Mouse (Mus musculus): Measurements from ENCODE around the gene Tmem176b. TPM values are rescaled to one million over a fixed set of nuclear protein-coding genes. Genes with fewer than 3 reads are reported as not detected.
"Not testable (repeated sequence)": the region's sequence is repeated elsewhere in the genome, so short reads cannot be mapped to it uniquely, and the experiment has no call there.

The Tmem176b gene
- 230 and 235 TPM in 2 replicates for polyA plus RNA-seq (2015; fragmentation: Nextera tagmentation; extraction: Ambion mirVana)

- H3K9ac ChIP-seq, result peak within 1 kb of the TSS; percentile 39
- H3K27me3 ChIP-seq, result no peaks in the 10 kb centered on the region
- H3K27ac ChIP-seq, result peak within 1 kb of the TSS; percentile 84
- WGBS, result 5% methylated on average over 6 of the region's 6 CpGs
- H3K4me3 ChIP-seq, result peak within 1 kb of the TSS; percentile 45
- H3K36me3 ChIP-seq, result peaks cover 37% of the 10 kb centered on the region
- no peaks in the 10 kb centered on the region for H3K9me3 ChIP-seq
- peaks cover 43% of the 10 kb centered on the region for H3K4me1 ChIP-seq
- peak within 1 kb of the TSS; percentile 64 for H3K4me2 ChIP-seq
- peak; percentile 89 for ATAC-seq (ENCODE audit: insufficient number of reproducible peaks, low FRiP score, low TSS enrichment, low read depth)
Observed at GRCm38 (mm10) chr6:48840973-48841625, at the start of gene Tmem176b. Tmem176b (minus strand) TSS chr6:48841496.

GRCm38 (mm10) chr6:48876510-48877135 lies 35.3 kb upstream of the Tmem176b start:
- ATAC-seq (ENCODE audit: insufficient number of reproducible peaks, low FRiP score, low TSS enrichment, low read depth), result no peak
- H3K4me3 ChIP-seq, result no peak overlapping the region
- H3K36me3 ChIP-seq, result no peaks in the 10 kb centered on the region
- H3K9ac ChIP-seq, result no peak overlapping the region
- H3K27me3 ChIP-seq, result no peaks in the 10 kb centered on the region
- no peak overlapping the region for H3K27ac ChIP-seq
- no peaks in the 10 kb centered on the region for H3K9me3 ChIP-seq
- no peak overlapping the region for H3K4me2 ChIP-seq
- H3K4me1 ChIP-seq, result no peaks in the 10 kb centered on the region
- 50% methylated on average over 5 of the region's 5 CpGs for WGBS

GRCm38 (mm10) chr6:48875515-48875914 lies 34.2 kb upstream of the Tmem176b start:
- 87% methylated on average over 6 of the region's 6 CpGs for WGBS
- Histone ChIP-seq H3K27me3 (no peaks in the 10 kb centered on the region), H3K9ac (no peak overlapping the region), H3K4me1 (no peaks in the 10 kb centered on the region), H3K4me3 (no peak overlapping the region), H3K4me2 (no peak overlapping the region), H3K27ac (no peak overlapping the region), H3K9me3 (no peaks in the 10 kb centered on the region), H3K36me3 (no peaks in the 10 kb centered on the region)
- no peak for ATAC-seq (ENCODE audit: insufficient number of reproducible peaks, low FRiP score, low TSS enrichment, low read depth)

DNA sequence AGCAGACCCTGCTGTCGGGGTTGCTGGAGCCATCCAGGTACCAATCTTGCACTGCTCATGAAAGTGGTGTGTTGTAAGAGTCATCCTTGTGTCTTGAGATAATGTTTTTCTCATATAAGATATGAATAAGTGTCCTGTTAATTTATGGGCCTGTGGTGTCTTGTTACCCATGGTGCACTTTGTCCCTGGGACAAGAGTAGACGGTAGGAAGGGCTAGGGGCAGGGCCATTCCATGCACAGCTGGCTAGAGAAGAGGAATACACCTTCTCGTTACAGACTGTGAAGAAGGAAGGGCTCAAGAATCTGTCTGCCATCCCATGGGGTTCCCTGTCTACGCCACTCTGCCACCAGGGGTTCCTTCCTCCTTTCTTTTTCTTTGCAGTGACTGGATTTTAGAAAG lies 33.3 kb upstream of the Tmem176b start:
- no peak for ATAC-seq (ENCODE audit: insufficient number of reproducible peaks, low FRiP score, low TSS enrichment, low read depth)
- 76% methylated on average over 4 of the region's 4 CpGs for WGBS

GRCm38 (mm10) chr6:48872596-48872995 lies 31.3 kb upstream of the Tmem176b start, which contains the start of gene Aoc1:
Aoc1 (plus strand) TSS chr6:48872896.
- 81% methylated on average over 5 of the region's 5 CpGs for WGBS
- Histone ChIP-seq H3K9ac (no peak within 1 kb of the TSS), H3K4me3 (no peak within 1 kb of the TSS)

More for the DNA sequence above, 33.3 kb upstream of the Tmem176b start:
- Histone ChIP-seq H3K27me3 (no peaks in the 10 kb centered on the region), H3K9ac (no peak overlapping the region), H3K4me3 (no peak overlapping the region), H3K9me3 (no peaks in the 10 kb centered on the region), H3K36me3 (no peaks in the 10 kb centered on the region), H3K27ac (no peak overlapping the region), H3K4me2 (no peak overlapping the region), H3K4me1 (no peaks in the 10 kb centered on the region)

DNA sequence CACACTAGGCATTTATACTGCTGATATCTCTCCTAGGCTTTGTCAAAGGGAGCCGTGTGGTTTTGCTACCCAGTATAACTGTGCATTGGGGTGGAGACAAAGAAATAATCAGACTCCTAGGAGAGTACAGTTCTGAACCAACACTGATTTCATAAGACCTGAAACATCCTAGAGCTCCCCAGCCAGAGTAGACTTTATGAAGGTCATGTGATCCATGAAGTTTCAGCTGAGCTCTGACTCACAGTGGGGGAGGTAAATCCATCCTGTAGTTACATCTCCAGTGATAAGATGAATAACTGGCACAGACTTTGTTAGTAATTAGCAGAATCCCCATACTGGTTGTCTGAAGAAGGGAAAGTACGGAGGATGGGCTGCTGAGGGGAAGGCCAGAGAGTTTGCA lies 28.5 kb upstream of the Tmem176b start:
- Histone ChIP-seq H3K9ac (no peak overlapping the region), H3K4me3 (no peak overlapping the region), H3K27ac (no peak overlapping the region), H3K4me1 (no peaks in the 10 kb centered on the region), H3K9me3 (no peaks in the 10 kb centered on the region), H3K36me3 (no peaks in the 10 kb centered on the region), H3K27me3 (no peaks in the 10 kb centered on the region), H3K4me2 (no peak overlapping the region)
- 81% methylated on average over 2 of the region's 2 CpGs for WGBS
- no peak for ATAC-seq (ENCODE audit: insufficient number of reproducible peaks, low FRiP score, low TSS enrichment, low read depth)

More at GRCm38 (mm10) chr6:48872596-48872995, 31.3 kb upstream of the Tmem176b start, which contains the start of gene Aoc1:
- Histone ChIP-seq H3K4me2 (no peak within 1 kb of the TSS), H3K27me3 (no peaks in the 10 kb centered on the region), H3K27ac (no peak within 1 kb of the TSS), H3K36me3 (no peaks in the 10 kb centered on the region), H3K4me1 (no peaks in the 10 kb centered on the region), H3K9me3 (no peaks in the 10 kb centered on the region)
- no peak for ATAC-seq (ENCODE audit: insufficient number of reproducible peaks, low FRiP score, low TSS enrichment, low read depth)

GRCm38 (mm10) chr6:48867158-48867557 lies 25.9 kb upstream of the Tmem176b start:
- H3K4me1 ChIP-seq, result no peaks in the 10 kb centered on the region
- no peak overlapping the region for H3K9ac ChIP-seq
- no peaks in the 10 kb centered on the region for H3K36me3 ChIP-seq
- no peak for ATAC-seq (ENCODE audit: insufficient number of reproducible peaks, low FRiP score, low TSS enrichment, low read depth)
- no peak overlapping the region for H3K4me3 ChIP-seq
- H3K4me2 ChIP-seq, result no peak overlapping the region
- WGBS, result 62% methylated on average over 4 of the region's 4 CpGs
- no peaks in the 10 kb centered on the region for H3K9me3 ChIP-seq
- no peak overlapping the region for H3K27ac ChIP-seq
- no peaks in the 10 kb centered on the region for H3K27me3 ChIP-seq

DNA sequence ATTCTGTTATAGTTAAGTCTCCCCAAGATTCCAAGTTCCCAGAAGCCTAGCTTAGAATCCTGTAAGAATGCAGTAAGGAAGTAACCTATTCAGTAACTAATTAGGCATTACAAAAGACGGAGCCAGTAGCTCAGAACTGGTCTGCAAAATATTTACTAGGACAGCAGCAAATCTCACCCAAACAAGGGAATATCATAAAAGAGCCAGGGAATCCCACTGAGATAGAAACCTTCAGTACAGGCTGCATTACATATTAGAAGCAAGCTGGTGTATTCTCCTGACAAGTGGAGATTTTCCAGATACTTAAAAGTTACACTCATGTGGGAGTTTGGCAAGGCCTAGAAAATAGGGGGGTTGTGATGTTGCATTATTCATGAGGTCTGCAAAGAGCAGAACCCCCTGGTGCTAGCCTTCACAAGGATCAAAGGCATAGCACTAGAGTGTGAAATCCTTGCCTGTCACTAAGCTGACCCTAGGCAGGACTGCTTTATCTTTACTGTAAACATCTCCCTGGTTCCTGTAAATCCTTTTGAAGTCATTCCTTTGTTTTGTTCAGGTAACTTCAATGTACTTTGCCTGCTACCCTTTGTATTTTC lies 25.2 kb upstream of the Tmem176b start:
- not testable (repeated sequence) for H3K9me3 ChIP-seq; H3K4me1 ChIP-seq; ATAC-seq (ENCODE audit: insufficient number of reproducible peaks, low FRiP score, low TSS enrichment, low read depth); H3K27ac ChIP-seq; H3K4me3 ChIP-seq; H3K27me3 ChIP-seq; H3K36me3 ChIP-seq; H3K9ac ChIP-seq; H3K4me2 ChIP-seq
- 40% methylated on average over 1 of the region's 1 CpGs for WGBS

- Histone ChIP-seq H3K27me3 (no peaks in the 10 kb centered on the region), H3K9ac (no peak overlapping the region), H3K27ac (no peak overlapping the region), H3K9me3 (no peaks in the 10 kb centered on the region), H3K4me2 (no peak overlapping the region), H3K36me3 (no peaks in the 10 kb centered on the region), H3K4me3 (no peak overlapping the region), H3K4me1 (0 out of 2 replicates have a peak, but pooled peaks cover 4% of the 10 kb centered on the region)
- no peak for ATAC-seq (ENCODE audit: insufficient number of reproducible peaks, low FRiP score, low TSS enrichment, low read depth)
- 81% methylated on average over 1 of the region's 1 CpGs for WGBS
Observed at GRCm38 (mm10) chr6:48865152-48865745, 24.0 kb upstream of the Tmem176b start.

DNA sequence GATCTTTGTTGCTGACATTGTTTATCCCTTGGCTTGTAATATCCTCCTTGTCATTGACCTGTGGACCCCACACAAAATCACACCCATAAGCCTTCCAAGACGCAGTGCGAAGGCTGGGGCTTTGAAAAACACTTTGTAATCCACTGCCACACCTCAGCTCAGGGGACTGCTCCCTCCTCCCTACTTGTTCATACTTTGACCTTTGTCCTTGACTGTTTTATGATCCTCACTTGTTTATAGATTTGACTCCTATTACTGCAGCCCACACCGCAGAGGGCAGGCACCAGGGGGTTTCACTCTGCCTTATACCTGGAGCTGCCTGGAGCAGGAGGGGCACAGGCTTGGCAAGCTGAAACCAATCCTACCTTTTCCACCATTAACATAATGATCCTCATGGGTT lies 23.4 kb upstream of the Tmem176b start:
- Histone ChIP-seq H3K9ac (no peak overlapping the region), H3K36me3 (no peaks in the 10 kb centered on the region), H3K27ac (no peak overlapping the region), H3K4me3 (no peak overlapping the region), H3K4me1 (0 out of 2 replicates have a peak, but pooled peaks cover 7% of the 10 kb centered on the region), H3K27me3 (no peaks in the 10 kb centered on the region), H3K4me2 (no peak overlapping the region), H3K9me3 (no peaks in the 10 kb centered on the region)
- 31% methylated on average over 3 of the region's 3 CpGs for WGBS
- no peak for ATAC-seq (ENCODE audit: insufficient number of reproducible peaks, low FRiP score, low TSS enrichment, low read depth)

GRCm38 (mm10) chr6:48864181-48864580 lies 22.9 kb upstream of the Tmem176b start:
- no peaks in the 10 kb centered on the region for H3K9me3 ChIP-seq
- 45% methylated on average over 3 of the region's 3 CpGs for WGBS
- ATAC-seq (ENCODE audit: insufficient number of reproducible peaks, low FRiP score, low TSS enrichment, low read depth), result no peak

GRCm38 (mm10) chr6:48863488-48863887 lies 22.2 kb upstream of the Tmem176b start:
- no peaks in the 10 kb centered on the region for H3K27me3 ChIP-seq
- H3K4me3 ChIP-seq, result no peak overlapping the region
- no peak overlapping the region for H3K27ac ChIP-seq
- no peak overlapping the region for H3K9ac ChIP-seq
- 94% methylated on average over 7 of the region's 7 CpGs for WGBS
- H3K4me2 ChIP-seq, result no peak overlapping the region
- H3K36me3 ChIP-seq, result no peaks in the 10 kb centered on the region
- 0 out of 2 replicates have a peak, but pooled peaks cover 7% of the 10 kb centered on the region for H3K4me1 ChIP-seq
- ATAC-seq (ENCODE audit: insufficient number of reproducible peaks, low FRiP score, low TSS enrichment, low read depth), result no peak
- no peaks in the 10 kb centered on the region for H3K9me3 ChIP-seq

More at GRCm38 (mm10) chr6:48864181-48864580, 22.9 kb upstream of the Tmem176b start:
- 0 out of 2 replicates have a peak, but pooled peaks cover 7% of the 10 kb centered on the region for H3K4me1 ChIP-seq
- H3K36me3 ChIP-seq, result no peaks in the 10 kb centered on the region
- H3K4me2 ChIP-seq, result no peak overlapping the region
- no peak overlapping the region for H3K4me3 ChIP-seq
- H3K27me3 ChIP-seq, result no peaks in the 10 kb centered on the region
- H3K27ac ChIP-seq, result no peak overlapping the region
- H3K9ac ChIP-seq, result no peak overlapping the region
